Mouse (Mus musculus) gastrocnemius, postnatal 10 days (tissue): Measurements from ENCODE around the gene Elavl2. TPM values are rescaled to one million over a fixed set of nuclear protein-coding genes. Genes with fewer than 3 reads are reported as not detected.
A peak's percentile ranks its signal among the peaks of the same experiment; 100 is the strongest.
"Not testable (repeated sequence)": the region's sequence is repeated elsewhere in the genome, so short reads cannot be mapped to it uniquely, and the experiment has no call there.

Source experiments
- DNase-seq: peaks from one replicate; pipeline ENCODE4 v3.0.0; 2021; ENCODE audit warnings: mixed read lengths
- total RNA-seq, 2 experiments: library from RNA; stranded (reverse); gene quantifications; 2 replicates each; pipeline ENCODE4 v1.2.3; 2021

The Elavl2 gene
- total RNA-seq, 2 experiments from 2014 or later = 2.6 to 2.8 TPM

GRCm38 (mm10) chr4:91310801-91311200, 89.8 kb downstream of the Elavl2 start:
- no peak for DNase-seq

GRCm38 (mm10) chr4:91297706-91298105, 102.9 kb downstream of the Elavl2 start:
- DNase-seq = no peak

GRCm38 (mm10) chr4:91295317-91295716, 105.3 kb downstream of the Elavl2 start:
- no peak for DNase-seq

GRCm38 (mm10) chr4:91291526-91291925, 109.1 kb downstream of the Elavl2 start:
- DNase-seq = no peak

GRCm38 (mm10) chr4:91290373-91290772, 110.2 kb downstream of the Elavl2 start:
- DNase-seq = no peak

GRCm38 (mm10) chr4:91289151-91289550, 111.4 kb downstream of the Elavl2 start:
- no peak for DNase-seq

GRCm38 (mm10) chr4:91268390-91268789, 132.2 kb downstream of the Elavl2 start:
- DNase-seq = no peak

GRCm38 (mm10) chr4:91263733-91264440, 136.7 kb downstream of the Elavl2 start:
- peak; percentile 5 for DNase-seq

GRCm38 (mm10) chr4:91262839-91263238, 137.7 kb downstream of the Elavl2 start:
- no peak for DNase-seq

- DNase-seq = no peak
Observed at GRCm38 (mm10) chr4:91260622-91261021, 140.0 kb downstream of the Elavl2 start.

- DNase-seq = no peak
Observed at GRCm38 (mm10) chr4:91248650-91249049, 151.9 kb downstream of the Elavl2 start.

- not testable (repeated sequence) for DNase-seq
Observed at GRCm38 (mm10) chr4:91245136-91245535, 155.4 kb downstream of the Elavl2 start.

- no peak for DNase-seq
Observed at GRCm38 (mm10) chr4:91244554-91244953, 156.0 kb downstream of the Elavl2 start.

GRCm38 (mm10) chr4:91243896-91244295, 156.7 kb downstream of the Elavl2 start:
- no peak for DNase-seq

GRCm38 (mm10) chr4:91238739-91239485, 161.7 kb downstream of the Elavl2 start:
- DNase-seq = no peak

GRCm38 (mm10) chr4:91236976-91237375, 163.6 kb downstream of the Elavl2 start:
- DNase-seq = no peak

GRCm38 (mm10) chr4:91234941-91235340, 165.6 kb downstream of the Elavl2 start:
- no peak for DNase-seq

GRCm38 (mm10) chr4:91233599-91233998, 167.0 kb downstream of the Elavl2 start:
- no peak for DNase-seq

GRCm38 (mm10) chr4:91230439-91230863, 170.1 kb downstream of the Elavl2 start:
- DNase-seq = no peak

GRCm38 (mm10) chr4:91228341-91228740, 172.2 kb downstream of the Elavl2 start:
- no peak for DNase-seq

GRCm38 (mm10) chr4:91223811-91224210, 176.8 kb downstream of the Elavl2 start:
- no peak for DNase-seq

GRCm38 (mm10) chr4:91219322-91219721, 181.3 kb downstream of the Elavl2 start:
- DNase-seq = no peak

GRCm38 (mm10) chr4:91213917-91214316, 186.7 kb downstream of the Elavl2 start:
- no peak for DNase-seq
